Mouse (Mus musculus) small intestine, adult 2 months (tissue): Measurements from ENCODE around the gene Nfkb1.

Source experiments
- CTCF ChIP-seq: fragments of 200-500 bp; IDR thresholded peaks from 2 replicates; pipeline ENCODE4 v1.5.1; 2012; ENCODE audit warnings: low read depth, mild to moderate bottlenecking, control low read depth, inconsistent platforms, low read length, moderate library complexity, mixed read lengths; ENCODE audit not compliant: insufficient replicate concordance, insufficient read length; ENCODE audit errors: extremely low read depth
- POLR2A ChIP-seq: fragments of 200-500 bp; IDR thresholded peaks from 2 replicates; pipeline ENCODE4 v1.6.1; 2012; ENCODE audit warnings: low read depth, mild to moderate bottlenecking, control low read depth, inconsistent platforms, low read length, moderate library complexity

DNA sequence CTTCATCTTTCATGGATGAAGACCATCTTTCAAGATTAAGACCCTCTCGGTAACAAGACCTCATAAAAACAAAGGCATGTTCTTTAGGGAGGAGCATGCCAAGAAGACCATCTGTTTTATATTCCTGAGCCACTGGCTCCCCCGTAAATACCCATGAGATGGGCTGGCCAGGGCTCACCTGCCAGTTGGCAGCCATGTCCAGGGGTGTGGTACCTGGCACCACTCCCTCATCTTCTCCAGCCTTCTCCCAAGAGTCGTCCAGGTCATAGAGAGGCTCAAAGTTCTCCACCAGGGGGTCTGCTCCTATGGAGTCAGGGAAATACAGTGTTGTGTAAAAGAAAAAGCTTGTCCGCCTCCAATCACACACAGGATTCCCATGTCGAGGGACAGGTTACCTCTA is 100.0 kb downstream of the Nfkb1 start:
- TF ChIP-seq POLR2A (no peak), CTCF (no peak)
